Mouse (Mus musculus) hindbrain, embryonic 11.5 days (tissue): ENCODE data around the gene Mypop. TPM values are rescaled to one million over a fixed set of nuclear protein-coding genes. Genes with fewer than 3 reads are reported as not detected.

Source experiments
- polyA plus RNA-seq: library from polyadenylated mRNA; unstranded; fragments of >200 nt; fragmentation: Nextera tagmentation; extraction: Ambion mirVana; gene quantifications from 2 replicates; pipeline ENCODE4 v1.2.1, GENCODE M21; 2014

Mypop gene
- polyA plus RNA-seq, 1 experiment from 2014 or later: 4.6 TPM

Other genes with a start within 250 kb of the Mypop start
- not detected in 2 replicates for gene Psg19, start 192.7 kb upstream of the Mypop start, polyA plus RNA-seq
- gene Psg17, start 169.6 kb upstream of the Mypop start, polyA plus RNA-seq: not detected in 2 replicates
- 0.13 and 0.48 TPM in 2 replicates for gene Mill2, start 151.3 kb upstream of the Mypop start, polyA plus RNA-seq
- gene Pglyrp1, start 119.9 kb upstream of the Mypop start, polyA plus RNA-seq: 2.8 and 2.9 TPM in 2 replicates
- 22.9 and 27.3 TPM in 2 replicates for gene Ccdc61, start 80.8 kb upstream of the Mypop start, polyA plus RNA-seq
- 12.7 and 18.0 TPM in 2 replicates for gene Nova2, start 65.4 kb upstream of the Mypop start, polyA plus RNA-seq
- 0.46 TPM in 1 of 2 replicates, not detected in the other for gene Nanos2, start 3.8 kb upstream of the Mypop start, polyA plus RNA-seq
- gene Irf2bp1, start 12.8 kb downstream of the Mypop start, polyA plus RNA-seq: 25.2 and 26.0 TPM in 2 replicates
- not detected in 2 replicates for gene Foxa3, start 32.3 kb downstream of the Mypop start, polyA plus RNA-seq
- 29.4 and 30.5 TPM in 2 replicates for gene Sympk, start 33.1 kb downstream of the Mypop start, polyA plus RNA-seq
- not detected in 2 replicates for gene Rsph6a, start 63.4 kb downstream of the Mypop start, polyA plus RNA-seq
- gene Dmwd, start 85.0 kb downstream of the Mypop start, polyA plus RNA-seq: 18.3 and 20.2 TPM in 2 replicates
- 10.3 and 12.2 TPM in 2 replicates for gene Dmpk, start 92.6 kb downstream of the Mypop start, polyA plus RNA-seq
- gene Six5, start 103.3 kb downstream of the Mypop start, polyA plus RNA-seq: 6.2 and 7.2 TPM in 2 replicates
- gene Gm4969, start 127.1 kb downstream of the Mypop start, polyA plus RNA-seq: 1.0 and 1.4 TPM in 2 replicates
- gene Fbxo46, start 128.6 kb downstream of the Mypop start, polyA plus RNA-seq: 8.7 and 8.8 TPM in 2 replicates
- 11.7 and 12.0 TPM in 2 replicates for gene Qpctl, start 158.0 kb downstream of the Mypop start, polyA plus RNA-seq
- gene Snrpd2, start 158.5 kb downstream of the Mypop start, polyA plus RNA-seq: 143 and 149 TPM in 2 replicates
- gene Gipr, start 174.9 kb downstream of the Mypop start, polyA plus RNA-seq: 0.89 and 1.7 TPM in 2 replicates
- 1.4 and 2.0 TPM in 2 replicates for gene Eml2, start 185.2 kb downstream of the Mypop start, polyA plus RNA-seq
- 1.6 and 2.6 TPM in 2 replicates for gene Gpr4, start 221.3 kb downstream of the Mypop start, polyA plus RNA-seq
- gene Opa3, start 237.1 kb downstream of the Mypop start, polyA plus RNA-seq: 42.2 and 42.4 TPM in 2 replicates